Mouse (Mus musculus) olfactory bulb, adult 2 months (tissue): ENCODE results near the gene Eln.

Experiments
- CTCF ChIP-seq: fragments of 200-500 bp; IDR thresholded peaks from 2 replicates; pipeline ENCODE4 v1.5.1; 2012; ENCODE audit warnings: low read depth, mild to moderate bottlenecking, low read length, moderate library complexity; ENCODE audit not compliant: insufficient read depth
- POLR2A ChIP-seq: fragments of 200-500 bp; IDR thresholded peaks from 2 replicates; pipeline ENCODE4 v1.6.1; 2012; ENCODE audit warnings: mild to moderate bottlenecking, low read depth, low read length, moderate library complexity; ENCODE audit not compliant: insufficient read depth

- TF ChIP-seq POLR2A = no peak
- TF ChIP-seq CTCF = no peak
Measured at GRCm38 (mm10) chr5:134709275-134709674, 37.8 kb downstream of the Eln start.
